16 mouse cellular contexts compared by ENCODE assay signal in genomic region chr11:46293491-46293890, GRCm38 (mm10). TPM values are rescaled to one million over a fixed set of nuclear protein-coding genes. Genes with fewer than 3 reads are reported as not detected.
DNase-seq lines count a peak whose midpoint lies in the region; ATAC-seq and TF ChIP-seq lines count a peak whose summit lies in the region.
"Had no signal": no experiment of that assay in that cellular context is flagged by ENCODE, and none has a peak within 500 bp of the region (broad histone marks: within the 10 kb centered on the region; RNA-seq: fewer than 3 reads in every experiment).

No protein-coding gene starts in this region.

- DNase-seq in brain, adult 2 months (ENCODE audit: low read depth, low spot score), result peak; percentile 92
- DNase-seq in cerebellum, adult 11-12 months, result peak; percentile 89
- peak; percentile 80 to 84 for DNase-seq in cerebellum, postnatal 14 days
- no peak for DNase-seq in kidney, postnatal 0 days (ENCODE audit: low spot score)
- DNase-seq in MN1 (ENCODE audit: low spot score), result no peak
- DNase-seq in testis, postnatal 10 days (ENCODE audit: low spot score), result no peak
- DNase-seq: adrenal gland, postnatal 10 days; heart, adult 2 months; thymus, postnatal 36 days had no signal

- ATAC-seq in kidney, postnatal 0 days (replicated peaks; ENCODE audit: low FRiP score, low read depth), result peak; percentile 57; the same call in 1 of the 2 replicates
- ATAC-seq in midbrain, embryonic 13.5 days, result no peak

- no peak overlapping the region for H3K9ac ChIP-seq in kidney, postnatal 0 days (ENCODE audit: low read depth, low read length)
- no peak overlapping the region for H3K9ac ChIP-seq in midbrain, embryonic 13.5 days (replicated peaks)
- H3K9ac ChIP-seq: limb, embryonic 15.5 days; liver, embryonic 15.5 days; neural tube, embryonic 12.5 days had no signal

- peaks cover 11% of the 10 kb centered on the region for H3K4me1 ChIP-seq in kidney, postnatal 0 days (replicated peaks; ENCODE audit: insufficient read depth, low read length)
- H3K4me1 ChIP-seq in midbrain, embryonic 13.5 days (replicated peaks), result peaks cover 21% of the 10 kb centered on the region
- H3K4me1 ChIP-seq: limb, embryonic 15.5 days; liver, embryonic 15.5 days had no signal

- H3K9me3 ChIP-seq in kidney, postnatal 0 days (replicated peaks; ENCODE audit: low read length), result no peaks in the 10 kb centered on the region
- H3K9me3 ChIP-seq in midbrain, embryonic 13.5 days, result no peaks in the 10 kb centered on the region
- H3K9me3 ChIP-seq: embryonic facial prominence, embryonic 10.5 days; limb, embryonic 15.5 days; liver, embryonic 15.5 days; neural tube, embryonic 12.5 days had no signal

- no peak for TF ChIP-seq CTCF in kidney, postnatal 0 days (IDR thresholded peaks at IDR 0.05; ENCODE audit: low read depth)

- H3K4me2 ChIP-seq in kidney, postnatal 0 days (ENCODE audit: low read length), result no peak overlapping the region
- H3K4me2 ChIP-seq in midbrain, embryonic 13.5 days (replicated peaks), result no peak overlapping the region
- H3K4me2 ChIP-seq: limb, embryonic 15.5 days; liver, embryonic 15.5 days; midbrain, embryonic 11.5 days; neural tube, embryonic 12.5 days had no signal

- H3K36me3 ChIP-seq in kidney, postnatal 0 days (ENCODE audit: insufficient read depth, low read length), result no peaks in the 10 kb centered on the region
- H3K36me3 ChIP-seq in midbrain, embryonic 13.5 days, result peaks cover 17% of the 10 kb centered on the region
- H3K36me3 ChIP-seq: limb, embryonic 15.5 days; liver, embryonic 15.5 days had no signal

- no peak overlapping the region for H3K4me3 ChIP-seq in kidney, postnatal 0 days (replicated peaks; ENCODE audit: low read depth, low read length)
- no peak overlapping the region for H3K4me3 ChIP-seq in midbrain, embryonic 13.5 days (replicated peaks)
- H3K4me3 ChIP-seq: embryonic facial prominence, embryonic 10.5 days; heart, adult 2 months; limb, embryonic 15.5 days; liver, embryonic 15.5 days; neural tube, embryonic 12.5 days had no signal

- WGBS in kidney, postnatal 0 days, result 67% methylated on average over 5 of the region's 5 CpGs
- WGBS in midbrain, embryonic 13.5 days, result 91% methylated on average over 5 of the region's 5 CpGs

- peak overlapping the region; percentile 64 for H3K27ac ChIP-seq in kidney, postnatal 0 days
- H3K27ac ChIP-seq in midbrain, embryonic 13.5 days, result no peak overlapping the region
- H3K27ac ChIP-seq: embryonic facial prominence, embryonic 10.5 days; heart, adult 2 months; limb, embryonic 15.5 days; liver, embryonic 15.5 days; neural tube, embryonic 12.5 days had no signal

- H3K27me3 ChIP-seq in kidney, postnatal 0 days (ENCODE audit: insufficient read depth, low read length), result no peaks in the 10 kb centered on the region
- no peaks in the 10 kb centered on the region for H3K27me3 ChIP-seq in midbrain, embryonic 13.5 days
- H3K27me3 ChIP-seq: limb, embryonic 15.5 days; liver, embryonic 15.5 days; neural tube, embryonic 12.5 days had no signal

RNA-seq across cellular contexts. Expression of gene Cyfip2, which starts 19.2 kb away (rescaled TPM):
- polyA plus RNA-seq in kidney, postnatal 0 days (2015; fragmentation: Nextera tagmentation; extraction: Ambion mirVana), result 17.4 and 19.2 TPM in 2 replicates
- polyA plus RNA-seq in midbrain, embryonic 13.5 days (2015; fragmentation: Nextera tagmentation; extraction: Ambion mirVana), result 75.5 and 80.8 TPM in 2 replicates

RNA-seq across cellular contexts. Expression of gene Fndc9, which starts 58.2 kb away (rescaled TPM):
- 0.11 TPM in 2 replicates for polyA plus RNA-seq in kidney, postnatal 0 days (2015; fragmentation: Nextera tagmentation; extraction: Ambion mirVana)
- polyA plus RNA-seq in midbrain, embryonic 13.5 days (2015; fragmentation: Nextera tagmentation; extraction: Ambion mirVana), result 4.6 and 5.9 TPM in 2 replicates
- polyA plus RNA-seq: heart, adult 2 months; small intestine, adult 2 months had no signal

Comparison
In these comparisons a context has a peak if more than half of its experiments do, and no peak if none do; other contexts are left out.
1. DNase-seq: peak in brain, adult 2 months (single experiment), cerebellum, adult 11-12 months (single experiment) and cerebellum, postnatal 14 days (2 of 2); none in kidney, postnatal 0 days (single experiment), MN1 (single experiment) and testis, postnatal 10 days (single experiment).